Mouse (Mus musculus): ENCODE results near the gene Caps2.

DNA sequence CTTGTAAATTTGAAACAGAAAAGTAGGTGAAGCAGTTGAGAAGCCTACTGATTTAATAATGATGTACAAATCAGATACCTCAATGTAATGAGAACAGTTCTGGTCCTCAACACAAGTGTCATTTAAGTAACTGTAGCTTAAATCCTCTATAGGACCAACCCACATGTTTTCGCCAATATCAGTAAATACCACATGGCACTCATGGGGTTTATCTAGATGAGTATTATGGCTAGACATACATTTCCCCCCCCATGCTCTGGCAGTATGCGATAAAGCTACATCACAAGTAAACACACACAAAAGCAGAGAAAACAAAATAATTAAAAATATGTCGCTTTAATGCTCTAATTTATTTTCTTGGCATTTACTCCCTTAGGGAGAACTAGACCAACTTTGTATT is 31.2 kb upstream of the Caps2 start:
- TF ChIP-seq POLR2A (IDR thresholded peaks at IDR 0.05; ENCODE audit: low read depth, low read length) (no peak), CHD2 (IDR thresholded peaks at IDR 0.05; ENCODE audit: low read length) (no peak), USF2 (conservative IDR thresholded peaks at IDR 0.05; ENCODE audit: low read depth, low read length) (no peak), CTCF (conservative IDR thresholded peaks at IDR 0.05 in 1 of 2, IDR thresholded peaks at IDR 0.05 in 1 of 2; ENCODE audit: low read depth in 2 of 2, low read length in 2 of 2) (no peak), ELF1 (IDR thresholded peaks at IDR 0.05; ENCODE audit: low read depth, low read length) (no peak), EP300 (IDR thresholded peaks at IDR 0.05; ENCODE audit: low read length) (no peak), TCF12 (IDR thresholded peaks at IDR 0.05; ENCODE audit: low read depth, low read length) (no peak), MXI1 (IDR thresholded peaks at IDR 0.05; ENCODE audit: low read depth, low read length) (no peak), PAX5 (IDR thresholded peaks at IDR 0.05; ENCODE audit: low read length) (no peak), USF1 (IDR thresholded peaks at IDR 0.05; ENCODE audit: low read depth, low read length) (no peak), UBTF (IDR thresholded peaks at IDR 0.05; ENCODE audit: low read depth, low read length) (no peak)

Measured in CH12.LX (cell line).